Mouse (Mus musculus) heart, embryonic 14.5 days (tissue): ENCODE results near the gene Adipoq. TPM values are rescaled to one million over a fixed set of nuclear protein-coding genes. Genes with fewer than 3 reads are reported as not detected.
"Not testable (repeated sequence)": the region's sequence is repeated elsewhere in the genome, so short reads cannot be mapped to it uniquely, and the experiment has no call there.

ENCODE experiments used
- ATAC-seq: fragments of 200-750 bp; cut with Nextera tagmentation; 2 replicates; pipeline ENCODE4 v1.8.0; 2017; ENCODE audit warnings: low read depth, moderate TSS enrichment; ENCODE audit not compliant: insufficient number of reproducible peaks, insufficient read depth, low FRiP score
- H3K27ac ChIP-seq, 2 experiments: fragments of 200-500 bp in 1 of 2; fragments of 300-500 bp in 1 of 2; sonication (generic) in 1 of 2; replicated peaks in 1 of 2; 2 replicates each; pipeline ENCODE4 v1.5.1; 2012 to 2014; ENCODE audit warnings: low read depth in 2 of 2, low read length in 2 of 2, control low read depth in 1 of 2, mild to moderate bottlenecking in 1 of 2, mixed read lengths in 1 of 2; ENCODE audit not compliant: control insufficient read depth in 1 of 2, insufficient read depth in 1 of 2
- H3K27me3 ChIP-seq: fragments of 300-500 bp; sonication (generic); 2 replicates; pipeline ENCODE4 v1.6.1; 2014; ENCODE audit warnings: mild to moderate bottlenecking, low read length, control low read depth; ENCODE audit not compliant: control insufficient read depth, insufficient read depth
- H3K36me3 ChIP-seq: fragments of 300-500 bp; sonication (generic); 2 replicates; pipeline ENCODE4 v1.6.1; 2014; ENCODE audit warnings: mild to moderate bottlenecking, control low read depth, low read length, mixed read lengths; ENCODE audit not compliant: control insufficient read depth, insufficient read depth
- H3K4me1 ChIP-seq, 2 experiments: fragments of 200-500 bp in 1 of 2; fragments of 300-500 bp in 1 of 2; sonication (generic) in 1 of 2; 2 replicates each; pipeline ENCODE4 v1.6.1; 2012 to 2014; ENCODE audit warnings: low read length in 2 of 2, control low read depth in 1 of 2, mixed read lengths in 1 of 2; ENCODE audit not compliant: control insufficient read depth in 2 of 2, insufficient read depth in 2 of 2
- H3K4me2 ChIP-seq: fragments of 300-500 bp; sonication (generic); 2 replicates; pipeline ENCODE4 v1.6.1; 2014; ENCODE audit warnings: mild to moderate bottlenecking, low read length
- H3K4me3 ChIP-seq, 2 experiments: fragments of 200-500 bp in 1 of 2; fragments of 300-500 bp in 1 of 2; sonication (generic) in 1 of 2; 2 replicates each; pipeline ENCODE4 v1.5.1; 2012 to 2014; ENCODE audit warnings: low read length in 2 of 2, mild to moderate bottlenecking in 2 of 2, control low read depth in 1 of 2, low read depth in 1 of 2, moderate library complexity in 1 of 2; ENCODE audit not compliant: control insufficient read depth in 1 of 2, insufficient read depth in 1 of 2
- H3K9ac ChIP-seq: fragments of 300-500 bp; sonication (generic); 2 replicates; pipeline ENCODE4 v1.6.1; 2014; ENCODE audit warnings: mild to moderate bottlenecking, low read length
- H3K9me3 ChIP-seq: fragments of 300-500 bp; sonication (generic); 2 replicates; pipeline ENCODE4 v1.6.1; 2016; ENCODE audit warnings: low read length, control low read depth; ENCODE audit not compliant: control insufficient read depth
- WGBS: fragments of 180-500 bp; shearing (Covaris S2); extraction: QIAGEN DNeasy Blood & Tissue Kit; methylation state at CpG from one replicate; pipeline ENCODE4 v1.1.7; 2014; 5-methylcytosine and 5-hydroxymethylcytosine counted together
- polyA plus RNA-seq: library from polyadenylated mRNA; unstranded; fragments of >200 nt; fragmentation: Nextera tagmentation; extraction: Ambion mirVana; gene quantifications from 2 replicates; pipeline ENCODE4 v1.2.1, GENCODE M21; 2014

Adipoq gene
- polyA plus RNA-seq, 1 experiment from 2014 or later, result 0.15 TPM

DNA sequence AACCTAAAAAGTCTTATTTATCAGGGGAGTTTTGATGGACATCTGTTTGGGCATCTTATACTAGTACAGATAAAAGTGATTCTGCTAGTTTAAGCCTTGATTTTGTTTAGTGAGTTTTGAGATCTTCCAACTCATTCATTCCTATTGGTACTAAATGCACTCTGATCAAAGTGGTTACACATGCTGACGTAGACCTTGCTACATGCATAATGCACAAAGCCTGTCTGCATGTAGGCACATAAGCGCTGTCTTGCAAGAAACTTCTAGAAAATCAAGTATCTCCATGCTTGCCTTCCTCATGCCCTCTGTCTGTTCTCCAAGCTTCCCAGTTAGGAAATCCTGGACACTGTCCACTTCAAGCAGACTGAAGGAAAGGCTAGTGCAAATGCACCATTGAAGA, 31.5 kb downstream of the Adipoq start:
- WGBS, result 96% methylated on average over 2 of the region's 2 CpGs
- no peak overlapping the region for H3K4me2 ChIP-seq
- peaks cover under 1% of the 10 kb centered on the region; the same call in 1 of the 2 replicates for H3K9me3 ChIP-seq
- H3K9ac ChIP-seq, result no peak overlapping the region
- H3K4me3 ChIP-seq, result no peak overlapping the region
- no peak for ATAC-seq
- peaks cover 0 to 6% of the 10 kb centered on the region in 2 experiments; a peak in 3 of 4 replicates for H3K4me1 ChIP-seq
- no peak overlapping the region for H3K27ac ChIP-seq
- H3K36me3 ChIP-seq, result no peaks in the 10 kb centered on the region
- no peaks in the 10 kb centered on the region for H3K27me3 ChIP-seq

- H3K27ac ChIP-seq, result no peak overlapping the region
- WGBS, result 92% methylated on average over 5 of the region's 5 CpGs
- H3K4me1 ChIP-seq, result peaks cover 0 to 6% of the 10 kb centered on the region in 2 experiments; a peak in 3 of 4 replicates
- no peaks in the 10 kb centered on the region for H3K27me3 ChIP-seq
- no peak for ATAC-seq
- no peak overlapping the region for H3K4me3 ChIP-seq
- H3K9ac ChIP-seq, result no peak overlapping the region
- H3K4me2 ChIP-seq, result no peak overlapping the region
- H3K9me3 ChIP-seq, result no peaks in the 10 kb centered on the region
- H3K36me3 ChIP-seq, result no peaks in the 10 kb centered on the region
Observed at GRCm38 (mm10) chr16:23178796-23179195, 32.5 kb downstream of the Adipoq start.

DNA sequence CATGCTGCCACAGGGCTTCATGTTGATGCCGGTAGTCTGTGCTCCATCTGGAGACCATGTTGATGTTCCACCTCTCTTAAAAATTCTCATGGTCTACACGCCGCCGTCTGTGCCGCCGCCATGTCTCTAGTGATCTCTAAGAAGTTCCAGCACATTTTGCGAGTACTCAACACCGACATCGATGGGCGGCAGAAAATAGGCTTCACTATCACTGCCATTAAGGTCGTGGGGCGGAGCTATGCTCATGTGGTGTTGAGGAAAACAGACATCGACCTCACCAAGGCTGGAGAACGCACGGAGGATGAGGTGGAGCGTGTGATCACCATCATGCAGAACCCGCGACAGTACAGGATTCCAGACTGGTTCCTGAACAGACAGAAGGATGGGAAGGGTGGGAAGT, 33.1 kb downstream of the Adipoq start:
- not testable (repeated sequence) for H3K4me3 ChIP-seq, H3K4me1 ChIP-seq
- 82% methylated on average over 18 of the region's 18 CpGs for WGBS

GRCm38 (mm10) chr16:23181054-23181453, 34.7 kb downstream of the Adipoq start:
- no peaks in the 10 kb centered on the region for H3K9me3 ChIP-seq
- no peaks in the 10 kb centered on the region for H3K27me3 ChIP-seq
- ATAC-seq, result no peak
- no peak overlapping the region for H3K27ac ChIP-seq
- 52% methylated on average over 4 of the region's 4 CpGs for WGBS
- H3K4me1 ChIP-seq, result peaks cover 0 to 6% of the 10 kb centered on the region in 2 experiments; a peak in 2 of 4 replicates
- no peaks in the 10 kb centered on the region for H3K36me3 ChIP-seq
- no peak overlapping the region for H3K4me3 ChIP-seq
- no peak overlapping the region for H3K9ac ChIP-seq
- no peak overlapping the region for H3K4me2 ChIP-seq

More for the DNA sequence above, 33.1 kb downstream of the Adipoq start:
- not testable (repeated sequence) for H3K9me3 ChIP-seq, H3K4me2 ChIP-seq, H3K36me3 ChIP-seq, H3K9ac ChIP-seq, ATAC-seq, H3K27me3 ChIP-seq, H3K27ac ChIP-seq

GRCm38 (mm10) chr16:23181487-23181886, 35.2 kb downstream of the Adipoq start:
- Histone ChIP-seq H3K9me3 (no peaks in the 10 kb centered on the region), H3K4me1 (peaks cover 0 to 3% of the 10 kb centered on the region in 2 experiments; a peak in 2 of 4 replicates), H3K27ac (no peak overlapping the region), H3K27me3 (no peaks in the 10 kb centered on the region), H3K9ac (no peak overlapping the region), H3K36me3 (no peaks in the 10 kb centered on the region), H3K4me2 (no peak overlapping the region), H3K4me3 (no peak overlapping the region)
- WGBS, result 85% methylated on average over 3 of the region's 3 CpGs
- ATAC-seq, result no peak

DNA sequence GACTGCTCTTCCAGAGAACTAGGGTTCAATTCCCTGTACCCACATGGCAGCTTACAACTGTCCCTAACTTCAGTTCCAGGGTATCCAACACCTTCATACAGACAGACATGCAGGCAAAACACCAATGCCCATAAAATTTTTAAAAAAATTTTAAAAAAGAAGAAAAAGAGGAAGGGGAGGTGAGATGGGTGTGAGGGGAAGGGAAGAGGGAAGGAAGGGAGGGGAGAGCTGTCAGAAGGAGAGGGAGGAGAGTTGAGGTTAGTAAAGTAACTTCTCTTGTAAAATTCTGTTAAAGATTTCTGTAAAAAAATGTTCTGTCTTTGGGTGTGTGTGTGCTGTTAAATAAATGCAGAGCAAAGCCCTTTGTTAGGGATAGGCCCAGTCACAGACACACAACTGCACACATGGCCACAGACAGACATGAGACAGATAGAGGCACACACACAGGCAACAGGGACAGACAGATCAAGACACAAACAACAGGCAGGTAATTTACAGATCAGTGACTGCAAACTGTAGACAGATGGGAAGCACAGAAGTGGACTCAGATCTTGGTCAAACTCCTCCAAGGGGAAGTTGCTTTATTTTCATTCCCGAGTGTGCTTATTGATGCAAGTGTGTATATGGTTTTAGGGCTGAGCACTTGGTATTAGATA, 35.7 kb downstream of the Adipoq start:
- H3K27me3 ChIP-seq, result no peaks in the 10 kb centered on the region
- H3K36me3 ChIP-seq, result no peaks in the 10 kb centered on the region
- no peaks in the 10 kb centered on the region for H3K9me3 ChIP-seq
- no peak overlapping the region for H3K4me2 ChIP-seq
- H3K9ac ChIP-seq, result no peak overlapping the region
- no peak overlapping the region for H3K4me3 ChIP-seq
- H3K4me1 ChIP-seq, result no peaks in the 10 kb centered on the region
- WGBS, result 62% methylated on average over 1 of the region's 1 CpGs
- no peak for ATAC-seq
- no peak overlapping the region for H3K27ac ChIP-seq

DNA sequence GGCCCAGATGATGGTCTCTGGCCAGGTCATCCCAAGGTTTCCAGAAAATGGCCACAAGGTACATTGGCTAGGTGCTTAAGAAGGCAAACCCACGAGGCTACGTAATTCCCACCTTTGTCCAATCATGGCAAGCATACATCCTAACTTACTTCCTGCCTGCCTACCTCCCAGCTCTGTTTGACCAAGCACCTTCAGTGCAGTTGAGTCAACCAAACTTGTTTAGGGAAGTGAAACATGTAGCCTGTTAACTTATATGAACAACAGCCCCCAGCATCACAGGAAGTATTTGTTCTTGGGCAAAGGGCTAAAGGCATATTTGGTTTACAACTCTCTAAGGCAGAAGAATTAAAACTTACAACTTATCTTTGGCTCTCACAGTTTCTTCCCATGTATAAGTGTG, 39.5 kb downstream of the Adipoq start:
- Histone ChIP-seq H3K27ac (no peak overlapping the region), H3K4me3 (no peak overlapping the region), H3K36me3 (no peaks in the 10 kb centered on the region), H3K4me1 (no peaks in the 10 kb centered on the region), H3K27me3 (no peaks in the 10 kb centered on the region), H3K9me3 (peaks cover 5% of the 10 kb centered on the region; the same call in 1 of the 2 replicates), H3K4me2 (no peak overlapping the region), H3K9ac (no peak overlapping the region)
- ATAC-seq, result no peak
- 93% methylated on average over 2 of the region's 2 CpGs for WGBS

- 45% methylated on average over 4 of the region's 4 CpGs for WGBS
- H3K4me1 ChIP-seq, result no peaks in the 10 kb centered on the region
- H3K4me2 ChIP-seq, result no peak overlapping the region
- H3K9ac ChIP-seq, result no peak overlapping the region
- no peaks in the 10 kb centered on the region for H3K36me3 ChIP-seq
- ATAC-seq, result no peak
- H3K27ac ChIP-seq, result no peak overlapping the region
- no peaks in the 10 kb centered on the region for H3K27me3 ChIP-seq
- H3K9me3 ChIP-seq, result peaks cover 5% of the 10 kb centered on the region; the same call in 1 of the 2 replicates
- H3K4me3 ChIP-seq, result no peak overlapping the region
Observed at GRCm38 (mm10) chr16:23186418-23186817, 40.1 kb downstream of the Adipoq start.
